Mouse (Mus musculus) kidney, embryonic 14.5 days (tissue): ENCODE measurements around the gene Rsad2. TPM values are rescaled to one million over a fixed set of nuclear protein-coding genes. Genes with fewer than 3 reads are reported as not detected.
"Not testable (repeated sequence)": the region's sequence is repeated elsewhere in the genome, so short reads cannot be mapped to it uniquely, and the experiment has no call there.

ENCODE experiments used
- ATAC-seq: fragments of 200-750 bp; cut with Nextera tagmentation; 2 replicates; pipeline ENCODE4 v1.8.0; 2017; ENCODE audit warnings: moderate number of reproducible peaks, mild to moderate bottlenecking, moderate TSS enrichment, moderate library complexity; ENCODE audit not compliant: low FRiP score, low TSS enrichment
- H3K27ac ChIP-seq: fragments of 300-500 bp; sonication (generic); 2 replicates; pipeline ENCODE4 v1.5.1; 2014; ENCODE audit warnings: low read depth, mild to moderate bottlenecking, low read length, moderate library complexity, mixed read lengths
- H3K27me3 ChIP-seq: fragments of 300-500 bp; sonication (generic); 2 replicates; pipeline ENCODE4 v1.6.1; 2014; ENCODE audit warnings: mild to moderate bottlenecking, low read length; ENCODE audit not compliant: control insufficient read depth, insufficient read depth
- H3K36me3 ChIP-seq: fragments of 300-500 bp; sonication (generic); 2 replicates; pipeline ENCODE4 v1.6.1; 2014; ENCODE audit warnings: low read length, mixed read lengths; ENCODE audit not compliant: control insufficient read depth, insufficient read depth
- H3K4me1 ChIP-seq: fragments of 300-500 bp; sonication (generic); 2 replicates; pipeline ENCODE4 v1.6.1; 2014; ENCODE audit warnings: low read length, mixed read lengths; ENCODE audit not compliant: control insufficient read depth, insufficient read depth
- H3K4me2 ChIP-seq: fragments of 300-500 bp; sonication (generic); replicated peaks from 2 replicates; pipeline ENCODE4 v1.6.1; 2014; ENCODE audit warnings: low read depth, mild to moderate bottlenecking, low read length
- H3K4me3 ChIP-seq: fragments of 300-500 bp; sonication (generic); 2 replicates; pipeline ENCODE4 v1.5.1; 2014; ENCODE audit warnings: mild to moderate bottlenecking, low read length
- H3K9ac ChIP-seq: fragments of 300-500 bp; sonication (generic); 2 replicates; pipeline ENCODE4 v1.6.1; 2014; ENCODE audit warnings: low read depth, mild to moderate bottlenecking, low read length, moderate library complexity
- H3K9me3 ChIP-seq: fragments of 300-500 bp; sonication (generic); 2 replicates; pipeline ENCODE4 v1.6.1; 2016; ENCODE audit warnings: low read length; ENCODE audit not compliant: control insufficient read depth
- WGBS: fragments of 180-500 bp; shearing (Covaris S2); extraction: QIAGEN DNeasy Blood & Tissue Kit; methylation state at CpG from one replicate; pipeline ENCODE4 v1.1.7; 2014; 5-methylcytosine and 5-hydroxymethylcytosine counted together
- polyA plus RNA-seq: library from polyadenylated mRNA; unstranded; fragments of >200 nt; fragmentation: Nextera tagmentation; extraction: Ambion mirVana; gene quantifications from 2 replicates; pipeline ENCODE4 v1.2.1, GENCODE M21; 2014

Rsad2 gene
- 16.6 and 17.1 TPM in 2 replicates for polyA plus RNA-seq

GRCm38 (mm10) chr12:26456028-26456698, at the start of gene Rsad2:
Rsad2 (minus strand) TSS chr12:26456452.
- Histone ChIP-seq H3K4me3 (peak within 1 kb of the TSS; percentile 6; the same call in 1 of the 2 replicates), H3K4me2 (peak within 1 kb of the TSS; percentile 29), H3K27me3 (no peaks in the 10 kb centered on the region), H3K9me3 (no peaks in the 10 kb centered on the region), H3K4me1 (peaks cover 10% of the 10 kb centered on the region; the same call in 1 of the 2 replicates), H3K27ac (no peak within 1 kb of the TSS), H3K36me3 (no peaks in the 10 kb centered on the region), H3K9ac (0 out of 2 replicates have a peak within 1 kb of the TSS, but pooled peaks have one; percentile 7)
- ATAC-seq: peak; percentile 65
- 45% methylated on average over 13 of the region's 13 CpGs for WGBS

- H3K27me3 ChIP-seq: no peaks in the 10 kb centered on the region
- ATAC-seq: no peak
Measured at GRCm38 (mm10) chr12:26501042-26501441, 44.8 kb upstream of the Rsad2 start.

GRCm38 (mm10) chr12:26489942-26490341, 33.7 kb upstream of the Rsad2 start:
- H3K4me2 ChIP-seq: no peak overlapping the region
- WGBS: 97% methylated on average over 1 of the region's 1 CpGs
- H3K9ac ChIP-seq: no peak overlapping the region
- no peak overlapping the region for H3K4me3 ChIP-seq
- no peaks in the 10 kb centered on the region for H3K27me3 ChIP-seq
- ATAC-seq: no peak
- H3K36me3 ChIP-seq: no peaks in the 10 kb centered on the region
- H3K27ac ChIP-seq: no peak overlapping the region
- no peaks in the 10 kb centered on the region for H3K9me3 ChIP-seq
- H3K4me1 ChIP-seq: peaks cover 8% of the 10 kb centered on the region; the same call in 1 of the 2 replicates

More at GRCm38 (mm10) chr12:26501042-26501441, 44.8 kb upstream of the Rsad2 start:
- no peak overlapping the region for H3K4me2 ChIP-seq
- no peaks in the 10 kb centered on the region for H3K36me3 ChIP-seq
- H3K9ac ChIP-seq: no peak overlapping the region
- H3K4me1 ChIP-seq: no peaks in the 10 kb centered on the region
- H3K9me3 ChIP-seq: no peaks in the 10 kb centered on the region
- WGBS: 91% methylated on average over 3 of the region's 3 CpGs
- no peak overlapping the region for H3K4me3 ChIP-seq
- H3K27ac ChIP-seq: no peak overlapping the region

- no peak overlapping the region; the same call in 1 of the 2 replicates for H3K4me2 ChIP-seq
- no peaks in the 10 kb centered on the region for H3K27me3 ChIP-seq
- H3K27ac ChIP-seq: no peak overlapping the region; the same call in 1 of the 2 replicates
Measured at GRCm38 (mm10) chr12:26488617-26489274, 32.5 kb upstream of the Rsad2 start.

GRCm38 (mm10) chr12:26487874-26488616, 31.8 kb upstream of the Rsad2 start:
- Histone ChIP-seq H3K9ac (no peak overlapping the region), H3K4me1 (peaks cover 8% of the 10 kb centered on the region; the same call in 1 of the 2 replicates), H3K4me3 (no peak overlapping the region), H3K27ac (peak overlapping the region; percentile 51; the same call in 1 of the 2 replicates), H3K4me2 (no peak overlapping the region; the same call in 1 of the 2 replicates), H3K36me3 (no peaks in the 10 kb centered on the region), H3K9me3 (no peaks in the 10 kb centered on the region), H3K27me3 (no peaks in the 10 kb centered on the region)
- WGBS: 42% methylated on average over 14 of the region's 14 CpGs
- peak; percentile 79 for ATAC-seq

More at GRCm38 (mm10) chr12:26488617-26489274, 32.5 kb upstream of the Rsad2 start:
- Histone ChIP-seq H3K36me3 (no peaks in the 10 kb centered on the region), H3K4me1 (peaks cover 8% of the 10 kb centered on the region; the same call in 1 of the 2 replicates), H3K9ac (no peak overlapping the region), H3K4me3 (no peak overlapping the region), H3K9me3 (no peaks in the 10 kb centered on the region)
- ATAC-seq: peak; percentile 57; the same call in 1 of the 2 replicates
- 25% methylated on average over 5 of the region's 5 CpGs for WGBS

- not testable (repeated sequence) for H3K9me3 ChIP-seq, ATAC-seq, H3K36me3 ChIP-seq, H3K4me2 ChIP-seq, H3K27ac ChIP-seq, H3K9ac ChIP-seq, H3K27me3 ChIP-seq, H3K4me3 ChIP-seq, H3K4me1 ChIP-seq
- WGBS: 93% methylated on average over 12 of the region's 12 CpGs
Measured at GRCm38 (mm10) chr12:26485738-26486580, 29.7 kb upstream of the Rsad2 start.

GRCm38 (mm10) chr12:26478196-26479004, 22.1 kb upstream of the Rsad2 start:
- Histone ChIP-seq H3K9me3 (no peaks in the 10 kb centered on the region), H3K36me3 (no peaks in the 10 kb centered on the region), H3K4me3 (no peak overlapping the region), H3K27me3 (no peaks in the 10 kb centered on the region), H3K4me1 (no peaks in the 10 kb centered on the region), H3K9ac (no peak overlapping the region), H3K4me2 (no peak overlapping the region), H3K27ac (no peak overlapping the region)
- WGBS: 83% methylated on average over 18 of the region's 18 CpGs
- no peak for ATAC-seq
